Mouse (Mus musculus): Measurements from ENCODE around the gene Fcgr3.

GRCm38 (mm10) chr1:171113873-171114299 lies 49.2 kb upstream of the Fcgr3 start, which contains the start of gene Cfap126:
- TF ChIP-seq CTCF (IDR thresholded peaks at IDR 0.05; ENCODE audit: control insufficient read depth, insufficient read depth, low read length) = no peak
- peak; percentile 56; the same call in 1 of the 2 replicates for TF ChIP-seq POLR2A (IDR thresholded peaks at IDR 0.05; ENCODE audit: borderline replicate concordance, control insufficient read depth, low read depth, low read length)
